Mouse (Mus musculus) brain, embryonic 14.5 days (tissue): ENCODE measurements at regions not wholly inside any gene's neighbourhood (a gene's known extent, or its start where the extent isn't known, plus 50 kb on each side); places are given as distances from the start of the nearest gene placed in this dataset.

Experiments
- DNase-seq: peaks from one replicate; pipeline ENCODE4 v3.0.0-alpha.2; 2011; ENCODE audit warnings: low read depth
- CTCF ChIP-seq: fragments of 200-500 bp; IDR thresholded peaks from 2 replicates; pipeline ENCODE4 v1.5.1; 2012; ENCODE audit warnings: inconsistent platforms, mild to moderate bottlenecking, moderate library complexity, borderline replicate concordance; ENCODE audit not compliant: insufficient read depth, insufficient read length; ENCODE audit errors: extremely low read depth
- POLR2A ChIP-seq: fragments of 200-500 bp; IDR thresholded peaks from 2 replicates; pipeline ENCODE4 v1.6.1; 2012; ENCODE audit warnings: mild to moderate bottlenecking, inconsistent platforms, borderline replicate concordance; ENCODE audit not compliant: poor library complexity, insufficient read depth, insufficient read length, severe bottlenecking; ENCODE audit errors: extremely low read depth

DNA sequence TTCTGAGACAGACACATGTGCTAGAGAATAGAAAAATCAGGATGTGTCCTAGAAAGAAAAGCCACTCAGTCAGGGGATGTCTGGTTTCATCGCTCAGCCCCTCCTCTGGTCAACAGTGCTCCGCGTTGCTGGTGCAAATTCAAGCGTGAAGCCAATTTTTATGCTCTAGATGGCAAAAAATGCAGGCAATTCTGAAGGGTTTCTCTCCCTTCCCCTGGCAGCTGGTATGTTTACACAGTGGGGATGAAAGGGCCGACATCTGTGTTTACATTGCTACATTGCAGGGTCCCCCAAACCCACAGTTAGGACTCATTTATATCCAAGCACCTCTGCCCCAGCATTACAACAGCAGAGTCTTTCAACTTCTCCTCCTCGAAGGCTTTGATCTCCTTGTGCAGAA, 203.3 kb downstream of the Etaa1 start:
- TF ChIP-seq POLR2A (no peak), CTCF (no peak)

DNA sequence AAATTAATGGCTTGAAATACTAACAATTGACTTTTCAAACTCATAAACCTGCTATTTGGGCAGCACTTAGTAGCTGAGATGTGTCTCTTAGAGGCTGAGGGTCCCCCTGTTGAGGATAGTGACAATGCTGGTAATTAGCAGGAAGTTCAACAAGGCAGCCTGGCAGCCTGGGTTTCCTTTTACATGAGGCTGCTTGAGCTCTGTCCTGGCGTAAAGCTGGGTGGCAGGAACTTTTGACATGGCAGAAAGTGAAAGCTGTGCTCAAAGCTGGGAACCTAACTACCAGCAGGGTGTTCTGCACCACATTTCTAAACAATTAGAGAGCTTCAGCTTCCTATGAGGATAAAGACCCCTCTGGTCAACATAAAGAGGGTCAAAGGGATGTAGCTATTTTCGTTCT, 194.5 kb downstream of the Etaa1 start:
- TF ChIP-seq POLR2A = no peak
- no peak for DNase-seq

More for the DNA sequence above, 203.3 kb downstream of the Etaa1 start:
- DNase-seq = peak; percentile 74

DNA sequence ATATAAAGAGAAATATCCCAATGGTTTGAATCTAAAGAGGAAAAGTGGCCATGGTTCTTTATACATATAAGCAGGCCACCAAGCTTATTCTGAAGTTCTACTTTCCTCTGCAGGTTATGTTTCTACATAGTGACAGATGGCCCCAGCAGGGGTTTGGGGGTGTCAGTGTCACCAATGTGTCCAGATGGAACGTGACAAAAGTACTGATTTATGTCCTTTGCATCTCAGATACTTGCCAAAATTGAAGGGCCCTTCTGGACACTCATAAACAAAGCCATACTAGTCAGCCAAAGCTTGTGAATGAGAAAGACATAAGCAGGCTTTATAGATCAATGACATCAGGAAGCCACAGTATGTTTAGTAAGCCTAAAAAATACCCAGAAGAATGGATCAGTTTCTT, 190.3 kb downstream of the Etaa1 start:
- TF ChIP-seq CTCF (no peak), POLR2A (no peak)
- DNase-seq = peak; percentile 23

GRCm38 (mm10) chr11:17764146-17764545, 189.5 kb downstream of the Etaa1 start:
- no peak for DNase-seq
- TF ChIP-seq CTCF = no peak
- TF ChIP-seq POLR2A = no peak

GRCm38 (mm10) chr11:17768345-17768759, 185.3 kb downstream of the Etaa1 start:
- TF ChIP-seq POLR2A (no peak), CTCF (no peak)
- peak; percentile 34 for DNase-seq

DNA sequence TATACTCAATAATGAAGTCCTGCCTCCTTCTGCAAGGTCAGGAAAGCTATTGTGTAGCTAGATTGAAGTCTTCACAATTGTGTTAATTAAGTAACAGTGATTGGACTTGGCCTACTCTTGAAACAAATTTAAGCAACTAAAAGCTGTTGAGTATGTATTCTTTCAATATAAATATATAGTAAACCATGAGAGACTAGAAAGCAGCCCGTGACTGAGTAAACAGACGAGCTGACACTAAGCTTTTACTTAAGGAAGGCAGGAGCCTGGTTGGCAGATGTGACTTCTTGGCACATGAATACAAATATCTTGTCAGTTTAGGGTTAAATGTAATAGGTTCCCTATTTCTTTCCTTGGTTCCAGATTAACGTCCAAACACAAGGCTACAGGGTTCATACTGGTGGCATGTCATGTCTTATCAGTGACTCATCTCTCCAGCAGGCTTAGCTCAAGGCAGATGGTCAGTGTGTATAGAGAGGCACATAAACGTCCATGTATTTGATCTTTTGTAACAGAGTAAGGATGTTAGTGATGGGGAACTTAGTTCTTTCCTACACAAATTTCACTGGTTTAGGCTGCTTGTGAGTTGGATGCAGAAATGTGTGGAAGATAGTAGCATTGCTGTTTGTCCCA, 184.7 kb downstream of the Etaa1 start:
- TF ChIP-seq POLR2A = no peak
- DNase-seq = no peak

- TF ChIP-seq POLR2A = no peak
- DNase-seq = no peak
These were observed 156.0 kb downstream of the Etaa1 start for GRCm38 (mm10) chr11:17797632-17798031.

DNA sequence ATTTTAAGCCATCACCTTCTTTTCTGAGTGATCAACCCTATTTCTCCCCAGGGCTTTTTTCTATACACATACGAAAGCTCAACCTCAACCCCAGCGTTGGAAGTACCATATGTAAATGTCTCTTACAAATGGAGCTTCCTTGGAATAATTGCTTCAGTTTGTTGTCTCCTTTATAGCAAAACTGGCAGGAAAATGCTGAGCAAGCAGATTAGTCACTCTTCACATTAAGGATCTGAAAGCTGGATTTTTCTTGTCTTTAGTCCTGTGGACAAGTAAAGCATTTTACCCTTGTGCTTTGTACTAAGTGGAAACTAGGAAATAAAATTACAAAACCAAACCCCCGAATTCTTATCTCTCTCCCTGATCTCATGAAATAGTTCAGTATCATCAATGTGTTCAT, 145.8 kb downstream of the Etaa1 start:
- no peak for TF ChIP-seq POLR2A
- no peak for TF ChIP-seq CTCF
- DNase-seq = no peak

- no peak for TF ChIP-seq POLR2A
- TF ChIP-seq CTCF = no peak
- peak; percentile 52 for DNase-seq
These were observed 141.7 kb downstream of the Etaa1 start for GRCm38 (mm10) chr11:17811829-17812559.

GRCm38 (mm10) chr11:17842642-17843041, 111.0 kb downstream of the Etaa1 start:
- TF ChIP-seq CTCF = no peak
- TF ChIP-seq POLR2A = no peak
- no peak for DNase-seq

DNA sequence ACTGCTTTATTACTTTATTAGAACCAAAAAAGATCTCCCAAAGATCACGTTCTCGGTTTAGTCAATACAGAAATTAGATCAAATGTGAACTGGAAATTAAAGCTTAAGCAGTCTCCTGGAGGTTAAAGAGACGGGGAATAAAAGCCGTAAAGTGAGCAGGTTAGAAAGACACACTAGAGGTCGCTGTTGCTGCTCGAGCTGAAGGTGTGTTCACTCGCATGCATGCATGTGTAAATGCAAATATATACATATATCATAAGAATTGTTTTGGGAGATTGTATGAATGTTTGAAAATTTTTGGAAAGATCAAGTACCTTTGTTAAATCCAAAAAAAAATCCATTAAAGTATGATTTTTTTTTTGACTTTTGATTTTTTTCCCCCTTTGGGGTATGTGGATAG, 101.3 kb downstream of the Etaa1 start:
- no peak for TF ChIP-seq POLR2A
- peak; percentile 65; the same call in 1 of the 2 replicates for TF ChIP-seq CTCF

DNA sequence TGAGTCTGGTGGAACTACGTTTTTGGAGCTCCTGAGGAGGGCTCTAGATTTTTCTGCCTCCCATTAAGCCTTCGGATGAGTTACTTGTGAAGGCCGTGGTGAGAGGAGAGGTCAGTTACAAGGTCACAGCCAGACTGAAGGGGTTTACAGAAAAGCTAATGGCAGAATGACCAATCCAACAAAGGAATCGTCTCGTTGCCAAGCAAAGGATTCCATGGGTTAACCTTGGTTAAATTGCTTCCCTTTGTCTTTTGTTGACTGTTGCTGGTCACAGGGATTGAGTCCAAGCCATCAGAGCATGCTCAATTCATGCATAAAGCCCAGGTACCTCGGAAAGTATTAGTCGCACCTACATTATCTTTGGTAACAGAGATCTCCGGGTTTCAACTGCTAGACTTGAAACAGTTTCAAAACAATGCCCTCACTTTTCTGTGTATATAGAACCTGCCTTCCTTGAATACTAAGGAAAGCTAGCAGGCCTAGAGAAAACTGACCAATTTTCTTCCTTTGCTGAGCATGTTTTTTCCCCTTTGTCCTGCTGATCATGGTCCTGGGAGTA, 100.3 kb downstream of the Etaa1 start:
- no peak for DNase-seq
- no peak for TF ChIP-seq POLR2A
- TF ChIP-seq CTCF = no peak

More for the DNA sequence above, 101.3 kb downstream of the Etaa1 start:
- peak; percentile 73 for DNase-seq

DNA sequence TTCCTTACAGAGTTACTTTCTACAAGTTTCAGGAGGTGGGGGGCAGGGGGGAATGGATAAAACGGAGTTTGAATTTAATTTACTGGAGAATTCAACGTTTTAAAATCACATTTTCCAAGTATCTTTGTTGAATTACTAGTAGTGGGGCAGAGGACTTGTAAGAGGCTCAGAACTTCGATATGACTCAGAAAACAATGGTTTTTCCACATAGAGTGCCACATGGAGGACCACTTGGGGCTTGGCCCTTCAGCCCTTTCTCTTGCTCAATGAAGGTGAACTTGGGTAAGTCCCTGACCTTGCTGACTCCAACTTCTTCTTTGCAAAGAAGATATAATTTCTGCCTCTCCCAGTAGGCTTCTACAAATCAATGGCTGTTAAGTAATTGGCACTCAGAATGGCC, 99.8 kb downstream of the Etaa1 start:
- TF ChIP-seq POLR2A (no peak), CTCF (no peak)
- no peak for DNase-seq
